Mouse (Mus musculus) frontal cortex, postnatal 10 days (tissue): ENCODE measurements around the gene Anxa3.

Experiments used
- DNase-seq, 2 experiments: peaks; one replicate each; pipeline ENCODE4 v3.0.0; 2022; ENCODE audit warnings: low spot score in 2 of 2, mixed read lengths in 1 of 2

The Anxa3 gene

DNA sequence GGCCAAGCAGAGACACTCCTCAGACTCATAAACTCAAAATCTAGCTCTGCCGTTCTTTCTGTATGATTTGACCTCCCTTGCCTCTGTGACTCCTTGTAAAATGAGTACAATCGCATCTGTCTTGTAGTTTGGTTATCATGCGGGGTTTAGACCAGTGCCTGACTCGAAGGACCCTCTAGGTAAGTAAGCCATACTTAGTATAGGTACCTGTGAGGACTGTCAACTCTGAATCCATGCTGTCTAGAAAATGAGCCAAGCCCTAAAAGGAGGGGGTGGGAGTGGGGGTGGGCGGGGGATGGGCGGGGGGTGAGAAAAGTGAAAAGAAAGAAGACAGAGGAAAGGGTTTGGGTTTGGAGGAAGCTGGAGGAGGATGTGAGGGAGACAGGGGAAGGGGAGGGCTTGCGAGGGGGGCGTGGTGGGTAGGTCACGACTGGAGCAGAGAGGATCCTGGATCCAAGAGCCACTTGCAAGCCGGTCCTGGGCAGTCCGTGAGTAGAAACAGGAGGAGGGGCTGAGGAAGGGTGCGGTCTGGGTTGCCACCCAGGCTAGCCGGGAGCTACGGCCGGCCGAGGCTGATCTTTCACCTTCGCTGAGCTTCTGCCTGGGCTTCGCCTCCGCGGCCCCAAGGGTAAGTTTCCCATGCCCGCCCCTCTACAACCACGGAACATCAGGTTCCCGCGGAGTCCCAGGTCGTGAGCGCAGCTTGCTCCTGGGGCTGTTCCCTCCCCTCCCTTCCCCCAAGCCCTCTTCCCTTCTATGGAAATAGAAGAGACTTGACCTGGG is at the start of gene Anxa3:
Anxa3 (plus strand) TSS at position 404 of the 783 bp plus-strand sequence.
- peak in 1 of 2 experiments; percentile 12 for DNase-seq

DNA sequence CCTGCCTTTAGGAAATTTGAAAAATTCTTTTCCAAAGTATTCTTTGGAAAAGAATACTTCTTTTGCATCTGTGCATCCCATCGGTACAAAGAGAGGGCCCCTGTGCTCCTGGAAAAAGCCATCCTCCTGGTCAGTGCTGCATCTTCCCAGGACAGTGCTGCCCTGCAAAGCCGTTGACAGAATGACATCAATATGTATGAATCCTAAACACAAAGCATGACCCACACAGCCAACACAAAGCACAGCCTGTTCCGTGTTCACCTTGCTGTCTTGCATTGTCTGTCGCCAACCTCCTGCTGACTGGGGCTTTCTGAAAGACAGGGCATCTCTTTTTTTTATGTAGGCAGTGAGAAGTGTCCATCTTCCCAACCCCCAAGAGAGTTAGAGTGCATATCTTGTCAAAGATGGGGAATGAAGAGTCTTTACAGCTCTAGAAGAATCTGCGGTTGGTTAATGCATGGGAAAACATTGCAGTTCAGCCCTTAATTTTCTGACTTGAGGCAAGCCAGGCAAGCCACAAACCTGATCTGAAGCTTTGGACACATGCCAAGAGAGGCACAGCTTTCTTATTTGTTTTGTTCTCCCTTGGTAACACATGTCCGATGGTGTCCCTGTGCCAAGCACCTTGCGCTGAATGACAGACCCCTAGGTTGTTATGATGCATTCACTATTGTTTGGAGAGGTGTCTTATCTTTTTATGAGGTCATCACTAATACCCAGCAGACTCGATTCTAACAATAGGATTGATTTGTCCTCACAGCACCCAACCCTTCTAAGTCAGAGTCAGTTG is 45.7 kb upstream of the Anxa3 start:
- DNase-seq: no peak

DNA sequence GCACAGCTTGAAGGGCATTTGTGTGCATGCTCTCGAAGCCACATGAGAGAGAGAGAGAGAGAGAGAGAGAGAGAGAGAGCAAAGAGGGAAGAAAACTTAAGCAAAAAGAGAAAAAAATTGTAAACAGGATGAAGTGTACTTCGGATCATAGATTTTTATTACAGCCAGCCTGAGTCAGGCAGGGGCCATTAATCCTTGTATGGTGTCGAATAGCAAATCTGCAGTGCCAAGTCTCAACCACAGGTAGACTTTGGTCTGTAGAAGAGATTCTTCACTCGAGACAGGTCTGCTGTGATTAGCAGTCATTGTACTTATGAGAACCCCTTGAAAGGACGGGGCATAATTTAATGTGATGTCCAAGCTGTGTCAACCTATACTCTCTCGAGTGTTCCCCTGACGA is 35.5 kb upstream of the Anxa3 start:
- DNase-seq: no peak

DNA sequence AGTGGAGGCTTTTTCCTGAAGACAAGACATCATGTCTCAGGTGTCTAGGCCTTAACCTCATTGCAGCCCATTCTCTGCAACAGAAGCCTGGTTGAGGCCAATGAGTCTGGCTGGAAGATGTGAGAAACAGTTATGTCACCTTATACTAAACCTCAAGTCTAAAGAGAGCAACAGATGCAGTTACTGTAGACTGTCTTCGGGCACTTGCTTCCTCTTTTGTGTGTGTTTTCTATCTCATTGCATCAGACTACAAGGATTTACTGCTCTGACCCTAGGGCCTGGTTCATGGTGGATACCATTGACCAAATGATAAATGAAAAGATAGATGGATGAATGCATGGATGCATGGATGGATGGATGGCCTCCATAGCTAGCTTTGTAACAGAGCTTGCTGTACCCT is 31.1 kb upstream of the Anxa3 start:
- no peak for DNase-seq

DNA sequence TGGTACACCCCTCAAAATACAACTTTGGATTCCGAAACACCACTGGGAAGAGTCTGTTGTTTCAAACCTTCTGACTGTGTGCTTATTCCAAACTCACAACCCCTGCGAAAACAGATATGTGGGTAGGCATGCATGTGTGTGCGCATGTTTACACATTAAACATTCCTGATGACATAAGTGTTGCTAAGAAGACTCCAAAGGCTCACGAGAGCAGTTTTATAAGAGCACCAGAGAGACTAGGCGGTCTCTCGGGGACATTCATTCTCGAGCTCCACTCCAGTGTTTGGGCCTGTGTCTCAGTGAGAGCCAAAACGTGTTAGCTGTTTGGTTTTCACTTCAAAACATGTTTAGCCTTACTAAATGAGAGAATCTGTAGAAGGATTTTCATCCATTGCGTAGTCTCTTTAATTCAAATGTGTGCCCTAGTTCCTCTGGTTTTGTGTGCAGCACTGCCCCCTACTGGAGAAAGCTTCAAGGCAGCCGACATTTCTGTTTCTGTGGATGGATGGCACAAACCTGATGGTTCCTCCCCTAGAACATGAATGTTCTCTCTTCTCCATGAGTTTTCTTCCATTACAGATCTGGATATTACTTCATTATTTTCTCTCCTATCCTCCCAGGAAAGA is 24.2 kb upstream of the Anxa3 start:
- peak; percentile 22 to 65 for DNase-seq

DNA sequence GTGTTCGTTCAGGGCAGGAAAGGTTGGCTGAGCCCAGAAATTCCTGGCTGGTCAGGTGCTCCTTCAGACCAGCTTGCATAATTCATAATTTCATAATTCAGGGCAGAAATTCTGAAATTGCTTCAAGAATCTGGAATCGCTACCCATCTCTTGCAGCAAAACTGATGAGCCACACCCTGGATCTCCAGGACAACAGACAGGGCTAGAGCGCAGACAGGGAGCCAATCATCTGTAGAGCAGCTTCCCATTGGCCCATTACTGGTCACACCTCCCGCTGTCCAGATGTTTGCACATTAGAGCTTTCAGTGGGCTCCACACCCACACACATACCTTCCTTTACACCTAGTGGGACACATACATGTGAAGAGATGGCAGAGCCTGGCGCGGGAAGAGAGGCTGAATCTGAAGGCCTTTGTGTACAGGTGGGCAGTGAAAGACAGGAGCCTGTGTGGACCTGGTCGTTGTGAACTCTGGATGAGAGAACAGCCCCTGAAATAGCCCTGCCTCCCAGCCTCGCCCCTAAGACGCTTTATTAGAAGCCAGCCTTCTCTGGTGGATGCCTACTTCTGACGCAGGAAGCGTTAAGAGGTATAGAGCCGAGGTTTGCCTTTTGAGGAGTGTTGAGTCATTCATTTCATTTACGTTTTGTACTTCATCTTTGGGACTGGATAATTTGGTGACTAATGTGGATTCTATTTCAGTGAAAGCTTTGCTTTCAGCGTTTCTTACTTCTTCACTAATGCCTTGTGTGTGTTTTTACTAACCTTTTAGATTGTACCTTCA is 9.4 kb upstream of the Anxa3 start:
- no peak for DNase-seq

DNA sequence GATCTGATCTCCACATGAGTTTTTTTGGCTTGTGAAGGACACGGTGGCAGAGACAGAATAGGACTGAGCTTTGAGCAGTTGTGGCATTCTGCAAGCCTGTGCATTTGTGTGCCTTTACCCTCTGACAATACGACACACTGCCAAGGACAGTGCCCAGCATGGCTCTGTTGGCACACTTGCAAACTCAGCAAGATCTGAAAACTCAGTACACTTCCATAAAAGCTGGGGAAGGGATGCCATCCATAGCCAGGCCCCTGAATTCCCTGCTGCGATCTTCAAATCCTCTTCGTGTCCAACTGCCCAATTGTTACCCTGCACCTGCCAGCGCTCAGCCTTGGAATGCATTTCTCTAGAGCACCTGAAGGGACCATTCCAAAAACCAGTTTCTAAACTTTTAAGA is 8.0 kb upstream of the Anxa3 start:
- DNase-seq: no peak

DNA sequence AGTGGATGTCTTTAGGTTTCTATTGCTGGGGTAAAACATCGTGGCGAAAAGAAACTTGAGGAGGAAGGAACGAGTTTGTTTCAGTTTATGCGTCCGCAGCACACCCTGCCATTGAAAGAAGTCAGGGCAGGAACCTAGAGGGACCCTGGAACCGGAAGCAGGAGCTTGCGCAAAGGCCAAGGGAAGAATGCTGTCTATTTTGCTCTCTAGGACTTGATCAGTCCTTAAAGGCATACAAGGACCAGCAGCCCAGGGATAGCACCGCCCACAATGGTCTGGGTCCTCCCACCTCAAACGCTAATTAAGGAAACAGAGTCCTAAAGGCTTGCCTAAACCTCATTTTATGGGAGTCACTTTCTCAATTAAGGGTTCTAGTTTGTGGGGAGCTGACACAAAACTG is 717 bp upstream of the Anxa3 start:
- no peak for DNase-seq

DNA sequence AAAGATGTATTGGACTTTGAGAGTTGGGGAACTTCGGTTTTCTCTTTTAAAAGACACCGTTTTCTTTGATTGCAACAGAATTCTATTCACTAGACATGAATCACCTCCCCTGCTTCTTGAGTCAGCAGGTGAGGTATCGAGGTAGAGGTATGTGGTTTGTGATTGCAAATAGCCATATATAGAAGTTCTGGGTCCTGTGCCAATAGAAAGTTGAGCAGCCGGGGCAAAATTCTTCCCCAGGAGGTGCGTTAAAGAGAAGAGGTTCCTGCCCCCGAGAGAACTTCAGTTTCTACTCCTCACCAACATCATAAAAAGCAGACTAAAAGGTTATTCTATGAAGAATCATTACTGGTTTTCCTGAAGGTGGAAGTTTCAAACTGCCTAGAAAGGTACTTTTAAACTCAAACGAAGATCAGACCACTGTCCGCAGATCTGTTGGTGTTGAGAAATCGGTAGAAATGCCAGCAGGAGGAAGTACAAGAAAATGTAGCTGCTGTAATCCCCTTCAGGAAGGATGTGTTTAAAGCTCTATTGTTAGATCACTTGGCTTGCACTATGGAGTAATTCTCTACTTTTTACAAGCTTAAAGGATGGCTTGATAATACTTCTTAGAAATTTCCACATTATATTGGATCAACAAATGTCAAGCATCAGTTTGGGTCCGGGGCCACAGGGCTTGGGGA is 955 bp downstream of the Anxa3 start:
- no peak for DNase-seq

DNA sequence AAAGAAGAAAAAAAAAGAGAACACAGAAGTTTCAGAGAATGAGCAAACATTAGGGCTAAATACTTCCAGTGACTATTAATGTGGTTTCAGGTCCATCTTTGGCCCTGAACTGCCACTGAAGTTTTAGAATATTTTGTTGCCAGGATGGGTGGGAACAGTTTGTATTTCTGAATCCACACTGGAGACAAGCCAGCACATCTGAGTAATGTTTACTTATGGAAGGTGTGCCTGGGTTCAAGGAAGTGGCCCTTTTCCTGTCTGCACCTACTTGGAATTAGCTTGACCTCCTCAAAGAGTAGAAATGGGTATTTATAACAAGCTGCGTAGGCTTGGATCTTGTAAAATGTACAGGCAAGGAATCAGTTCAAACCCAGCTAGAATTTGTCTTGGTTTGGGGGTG is 2.6 kb downstream of the Anxa3 start:
- DNase-seq: no peak

DNA sequence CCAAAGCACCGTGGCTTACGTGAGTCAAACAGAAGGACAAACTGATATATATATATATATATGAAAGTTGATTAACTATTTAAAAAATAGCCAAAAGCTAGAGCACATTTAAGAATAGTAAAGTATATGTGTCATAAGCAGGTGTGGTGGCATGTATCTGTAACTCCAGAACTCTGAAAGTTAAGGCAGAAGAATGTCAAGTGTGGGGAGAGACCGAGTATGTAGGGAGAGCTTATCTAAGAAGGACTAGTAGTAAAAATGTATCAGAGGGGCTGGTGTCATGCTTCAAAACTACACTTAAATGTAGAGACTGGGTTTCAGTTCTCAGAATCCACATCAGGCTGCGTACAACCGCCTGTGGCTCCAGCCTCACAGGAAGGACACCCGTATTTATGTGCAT is 4.3 kb downstream of the Anxa3 start:
- DNase-seq: no peak

DNA sequence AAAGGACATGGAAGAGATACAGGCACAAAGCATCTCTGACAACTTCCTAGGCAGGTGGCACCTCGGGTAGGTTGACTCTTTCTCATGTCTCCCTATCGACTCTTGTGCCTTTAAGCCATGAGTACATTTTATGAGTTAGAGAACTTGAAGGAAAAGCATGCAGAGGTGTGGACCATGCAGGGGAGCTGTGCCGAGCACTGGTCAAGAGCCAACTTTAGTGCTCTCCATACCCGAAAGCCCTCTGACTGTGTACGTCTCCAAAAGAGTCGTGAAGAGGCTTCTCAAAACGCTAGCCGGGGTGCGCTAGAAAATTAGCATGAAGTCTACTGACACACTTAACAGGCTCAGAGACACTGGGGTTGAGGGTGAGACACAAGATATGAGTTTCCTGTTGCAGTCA is 6.0 kb downstream of the Anxa3 start:
- DNase-seq: no peak

DNA sequence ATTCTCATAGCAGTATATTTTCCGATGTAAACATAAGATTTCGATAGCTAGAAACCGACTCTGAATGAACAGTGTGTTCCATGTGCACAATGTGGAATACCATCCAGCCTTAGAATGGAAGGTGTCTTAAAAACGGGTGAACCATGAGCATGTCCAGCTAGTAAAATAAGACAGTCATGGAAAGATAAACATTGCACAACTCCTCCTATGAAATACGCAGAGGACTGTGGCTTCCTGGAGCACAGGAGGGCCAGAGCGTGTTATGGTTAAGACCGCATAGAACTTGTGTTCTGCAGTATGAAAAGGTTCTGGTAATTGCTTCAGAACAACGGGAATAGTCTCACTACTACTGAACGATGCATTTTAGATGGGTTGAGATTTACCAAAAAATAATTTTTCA is 6.8 kb downstream of the Anxa3 start:
- no peak for DNase-seq

DNA sequence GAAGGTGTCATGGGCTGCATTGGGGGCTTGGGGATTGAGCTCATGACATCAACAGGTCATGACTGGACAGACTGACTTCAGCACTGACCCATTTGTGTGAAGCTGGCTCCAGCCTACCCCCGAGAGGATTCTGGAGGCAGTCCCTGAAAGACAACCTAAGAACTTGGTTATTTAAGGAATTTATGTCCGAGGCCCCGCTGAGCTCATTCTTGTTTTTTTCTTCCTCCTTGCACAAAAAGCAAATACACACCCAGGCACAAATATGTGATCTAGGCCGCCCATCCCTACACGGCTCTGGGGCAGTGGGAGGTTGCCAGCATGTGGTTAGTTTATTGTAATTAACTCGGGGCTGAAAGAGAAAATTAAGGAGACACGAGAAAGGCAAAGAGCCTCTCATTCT is 9.0 kb downstream of the Anxa3 start:
- DNase-seq: no peak

DNA sequence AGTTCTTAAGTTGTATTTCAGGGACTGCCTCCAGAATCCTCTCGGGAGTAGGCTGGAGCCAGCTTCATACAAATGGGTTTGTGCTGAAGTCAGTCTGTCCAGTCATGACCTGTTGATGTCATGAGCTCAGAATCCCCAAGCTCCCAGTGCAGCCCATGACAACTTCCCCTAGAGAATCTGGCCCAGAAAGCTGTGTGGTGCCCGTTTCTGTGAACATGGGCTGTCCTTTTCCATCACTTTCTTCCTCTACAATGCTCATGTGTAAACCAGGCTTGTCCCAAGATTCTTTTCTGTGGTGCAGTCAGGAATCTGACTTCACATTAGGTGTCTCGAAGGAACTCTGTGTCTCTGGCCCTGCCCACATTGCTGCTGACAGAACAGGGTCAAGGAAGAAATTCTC is 10.0 kb downstream of the Anxa3 start:
- DNase-seq: no peak

DNA sequence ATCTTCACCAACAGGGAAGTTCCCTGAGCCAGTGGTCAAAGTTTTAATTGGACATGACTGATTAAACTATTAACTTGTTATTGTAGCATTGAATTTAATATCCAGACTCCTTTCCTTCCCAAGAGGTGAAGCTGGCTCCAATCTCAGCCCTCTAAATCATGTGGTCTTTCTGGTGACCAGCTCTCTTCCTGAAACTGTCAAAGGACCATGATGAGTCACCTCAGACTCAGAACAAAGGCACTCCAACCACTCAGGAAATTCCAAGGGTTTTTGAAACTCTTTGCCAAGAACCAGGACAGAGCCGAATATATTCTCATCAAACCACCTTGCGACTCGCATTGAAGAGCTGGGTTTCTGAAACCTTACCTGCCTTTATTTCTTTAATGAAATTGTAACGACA is 11.2 kb downstream of the Anxa3 start:
- no peak for DNase-seq

DNA sequence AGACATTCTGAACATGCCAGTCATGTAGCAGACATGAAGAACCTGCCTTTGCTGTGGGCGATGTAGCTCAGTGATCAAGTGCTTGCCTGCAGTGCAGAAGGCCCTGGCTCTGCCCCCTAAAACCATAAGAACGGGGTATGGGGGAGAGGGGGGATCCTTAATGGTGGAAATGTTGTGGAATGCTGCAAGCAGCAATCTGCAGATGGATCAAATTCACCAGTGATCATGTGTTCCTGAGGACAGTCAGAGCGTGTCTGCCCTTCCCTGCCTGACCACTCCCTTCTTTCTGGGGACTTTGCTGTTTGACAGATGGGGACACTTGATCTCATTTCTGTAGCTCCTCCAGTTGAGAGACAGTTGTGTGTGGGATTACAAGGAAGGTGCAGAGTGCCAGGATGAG is 11.7 kb downstream of the Anxa3 start:
- DNase-seq: no peak

DNA sequence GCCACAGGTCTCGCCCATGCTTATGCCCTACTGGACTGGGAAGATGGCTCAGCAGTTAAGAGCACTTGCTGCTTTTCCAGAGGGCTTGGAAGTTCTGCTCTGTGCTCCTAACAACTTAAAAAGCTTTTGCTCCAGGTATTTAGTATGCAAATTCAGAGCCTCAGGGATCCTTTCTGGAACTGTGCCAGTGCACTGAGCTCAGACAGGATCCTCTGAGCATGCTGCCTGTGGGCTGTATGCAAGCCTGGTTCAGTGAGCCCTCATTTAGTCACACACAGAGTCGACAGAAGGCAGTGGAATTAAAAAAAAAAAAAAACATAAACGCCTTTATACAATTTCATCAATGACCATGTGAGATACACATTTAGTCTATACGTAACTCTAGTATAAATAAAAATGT is 17.5 kb downstream of the Anxa3 start:
- no peak for DNase-seq

DNA sequence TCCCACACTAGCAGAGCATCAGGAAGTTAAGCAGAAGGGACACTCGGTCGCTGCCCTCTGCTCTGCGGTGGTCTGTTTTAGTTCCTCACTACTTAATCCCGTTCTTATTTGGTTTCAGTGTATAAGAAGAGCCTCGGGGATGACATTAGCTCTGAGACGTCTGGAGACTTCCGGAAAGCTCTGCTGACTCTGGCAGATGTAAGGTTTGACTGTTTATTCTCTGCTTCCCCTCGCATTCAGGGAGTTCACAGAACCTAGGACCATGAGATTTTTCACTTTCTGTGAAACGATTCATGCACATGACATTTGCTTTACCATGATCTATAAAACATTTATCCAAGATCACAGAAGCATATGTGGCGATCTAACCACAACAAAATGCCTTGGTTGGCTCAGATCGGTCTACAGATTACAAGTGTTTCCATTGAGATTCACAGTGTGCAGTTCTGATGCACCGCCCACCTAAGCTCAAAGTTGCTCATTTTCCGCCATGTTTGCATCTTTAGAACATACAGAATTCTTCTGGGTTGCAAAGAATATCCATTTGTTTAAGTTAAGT is 31.7 kb downstream of the Anxa3 start:
- no peak for DNase-seq

DNA sequence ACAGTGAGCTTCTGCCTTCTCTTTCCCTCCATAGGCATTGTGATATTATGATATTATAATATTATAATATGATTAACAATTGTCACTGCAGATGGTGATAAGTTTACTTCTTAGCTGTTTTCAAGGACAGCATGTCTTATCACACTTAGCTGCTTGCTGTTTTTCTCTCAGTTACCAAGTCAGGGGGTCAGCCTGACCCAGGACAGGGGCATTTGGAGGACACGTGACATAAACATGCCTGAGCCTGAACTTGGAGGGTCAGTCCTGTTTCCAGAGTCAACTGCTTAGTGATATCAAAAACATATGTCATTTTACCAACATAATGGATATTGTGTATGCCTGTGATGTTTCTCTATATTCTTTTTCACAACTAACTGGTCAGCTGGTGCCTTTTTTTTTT is 34.0 kb downstream of the Anxa3 start:
- no peak for DNase-seq

DNA sequence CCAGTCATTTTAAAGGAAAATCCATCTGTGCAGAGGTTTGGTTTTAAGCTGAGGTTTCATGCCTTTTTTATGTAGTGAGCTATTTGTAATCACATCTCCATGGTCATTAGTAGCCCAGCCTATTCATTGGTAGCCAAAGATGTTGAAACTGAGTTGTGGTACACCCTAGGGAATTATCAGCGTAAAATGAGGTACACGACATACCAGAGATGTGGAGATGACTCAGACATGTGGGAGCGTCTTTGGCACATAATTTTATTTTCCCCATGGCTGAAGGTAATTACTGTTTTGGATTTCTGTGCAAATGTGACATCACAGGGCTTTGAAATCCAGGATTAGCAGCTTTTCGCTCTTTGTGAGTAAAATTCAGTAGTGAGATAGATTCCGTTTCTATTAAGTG is 41.2 kb downstream of the Anxa3 start:
- DNase-seq: no peak
